Mouse (Mus musculus) heart, embryonic 10.5 days (tissue): ENCODE results near the gene Cd160. TPM values are rescaled to one million over a fixed set of nuclear protein-coding genes. Genes with fewer than 3 reads are reported as not detected.

Source experiments
- DNase-seq: peaks from one replicate; pipeline ENCODE4 v3.0.0-alpha.2; 2017; ENCODE audit warnings: low spot score
- H3K27ac ChIP-seq: fragments of 300-500 bp; sonication (generic); 2 replicates; pipeline ENCODE4 v1.5.1; 2016; ENCODE audit warnings: mild to moderate bottlenecking
- H3K27me3 ChIP-seq: fragments of 300-500 bp; sonication (generic); 2 replicates; pipeline ENCODE4 v1.6.1; 2016; ENCODE audit warnings: mild to moderate bottlenecking; ENCODE audit not compliant: poor library complexity, insufficient read depth, severe bottlenecking
- H3K36me3 ChIP-seq: fragments of 300-500 bp; sonication (generic); 2 replicates; pipeline ENCODE4 v1.6.1; 2016; ENCODE audit warnings: mild to moderate bottlenecking, moderate library complexity
- H3K4me1 ChIP-seq: fragments of 300-500 bp; sonication (generic); 2 replicates; pipeline ENCODE4 v1.6.1; 2016; ENCODE audit warnings: mild to moderate bottlenecking
- H3K4me3 ChIP-seq: fragments of 300-500 bp; sonication (generic); 2 replicates; pipeline ENCODE4 v1.5.1; 2016; ENCODE audit warnings: mild to moderate bottlenecking, moderate library complexity
- H3K9me3 ChIP-seq: fragments of 300-500 bp; sonication (generic); 2 replicates; pipeline ENCODE4 v1.6.1; 2016; ENCODE audit warnings: mild to moderate bottlenecking, moderate library complexity
- WGBS: fragments of 180-500 bp; shearing (Covaris S2); methylation state at CpG from one replicate; pipeline ENCODE4 v1.1.7; 2016; 5-methylcytosine and 5-hydroxymethylcytosine counted together
- polyA plus RNA-seq: library from polyadenylated mRNA; unstranded; fragments of >200 nt; fragmentation: Nextera tagmentation; extraction: Ambion mirVana; gene quantifications from 2 replicates; pipeline ENCODE4 v1.2.1, GENCODE M21; 2016

The Cd160 gene
- polyA plus RNA-seq, 1 experiment from 2014 or later, result 0.06 TPM

DNA sequence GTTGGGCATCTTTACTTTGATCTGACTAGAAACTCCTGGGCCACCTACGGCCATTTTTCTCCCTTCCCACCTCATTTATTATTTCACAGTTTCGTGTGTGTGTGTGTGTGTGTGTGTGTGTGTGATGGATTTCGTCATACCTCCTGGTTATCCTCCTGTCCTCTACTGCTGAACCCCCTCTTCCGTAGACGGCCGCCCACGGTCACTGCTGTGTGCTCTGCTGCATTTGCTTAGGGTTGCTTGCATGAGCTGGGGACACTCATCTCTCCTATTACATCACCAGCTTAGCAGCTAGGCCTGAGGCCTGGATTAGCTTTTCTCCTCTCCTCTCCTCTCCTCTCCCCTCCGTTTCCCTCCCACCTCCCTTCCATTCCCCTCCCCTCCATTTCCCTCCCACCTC is 19.3 kb upstream of the Cd160 start:
- Histone ChIP-seq H3K9me3 (no peaks in the 10 kb centered on the region), H3K27ac (no peak overlapping the region), H3K4me1 (peaks cover 17% of the 10 kb centered on the region), H3K27me3 (no peaks in the 10 kb centered on the region), H3K4me3 (no peak overlapping the region), H3K36me3 (no peaks in the 10 kb centered on the region)
- WGBS, result 81% methylated on average over 7 of the region's 8 CpGs
- no peak for DNase-seq

DNA sequence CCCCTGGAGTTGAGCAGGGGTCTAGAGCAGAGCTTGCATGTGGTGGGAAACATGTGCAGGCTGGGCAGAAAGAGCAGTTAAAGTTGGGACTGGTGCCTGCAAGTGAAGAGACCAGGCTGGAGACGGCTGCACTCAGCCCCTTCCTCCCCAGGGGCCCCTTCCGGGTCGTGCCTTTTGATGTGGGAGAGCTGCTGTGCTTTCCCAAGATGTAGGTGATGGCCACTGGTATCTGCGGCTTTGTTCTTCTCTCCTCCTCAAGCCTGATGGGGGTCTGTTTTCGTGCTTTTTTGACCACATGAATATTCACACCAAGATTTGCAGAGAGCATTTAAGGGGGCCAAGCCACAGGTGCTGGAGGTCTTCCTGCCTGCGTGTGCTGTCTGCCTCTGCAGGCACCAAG is 18.5 kb upstream of the Cd160 start:
- no peak overlapping the region for H3K4me3 ChIP-seq
- no peak overlapping the region for H3K27ac ChIP-seq
- DNase-seq, result no peak
- no peaks in the 10 kb centered on the region for H3K9me3 ChIP-seq
- 20% methylated on average over 6 of the region's 6 CpGs for WGBS
- no peaks in the 10 kb centered on the region for H3K36me3 ChIP-seq
- H3K27me3 ChIP-seq, result no peaks in the 10 kb centered on the region
- peaks cover 14% of the 10 kb centered on the region for H3K4me1 ChIP-seq

DNA sequence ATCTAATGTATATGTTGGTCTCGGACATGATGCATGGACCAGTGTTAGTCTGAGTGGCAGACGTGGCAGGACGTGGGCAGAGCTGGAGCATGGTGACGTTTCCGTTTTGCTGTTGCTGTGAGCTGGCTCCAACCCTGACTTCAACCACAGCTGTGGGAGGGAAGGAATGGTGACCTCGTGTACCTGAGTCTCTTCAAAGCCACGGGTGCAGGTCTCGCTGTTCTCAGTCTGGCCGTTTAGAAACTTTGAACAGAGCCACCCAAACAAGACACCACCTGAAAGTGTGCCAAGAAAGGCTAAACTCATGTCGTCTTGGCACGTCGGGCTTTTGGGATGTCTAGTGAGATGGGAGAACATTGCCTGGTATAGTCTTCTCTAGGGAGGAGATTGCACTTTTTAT is 17.8 kb upstream of the Cd160 start:
- Histone ChIP-seq H3K27me3 (no peaks in the 10 kb centered on the region), H3K27ac (no peak overlapping the region), H3K36me3 (no peaks in the 10 kb centered on the region), H3K4me1 (peaks cover 13% of the 10 kb centered on the region), H3K4me3 (no peak overlapping the region), H3K9me3 (no peaks in the 10 kb centered on the region)
- no peak for DNase-seq
- 81% methylated on average over 12 of the region's 12 CpGs for WGBS

DNA sequence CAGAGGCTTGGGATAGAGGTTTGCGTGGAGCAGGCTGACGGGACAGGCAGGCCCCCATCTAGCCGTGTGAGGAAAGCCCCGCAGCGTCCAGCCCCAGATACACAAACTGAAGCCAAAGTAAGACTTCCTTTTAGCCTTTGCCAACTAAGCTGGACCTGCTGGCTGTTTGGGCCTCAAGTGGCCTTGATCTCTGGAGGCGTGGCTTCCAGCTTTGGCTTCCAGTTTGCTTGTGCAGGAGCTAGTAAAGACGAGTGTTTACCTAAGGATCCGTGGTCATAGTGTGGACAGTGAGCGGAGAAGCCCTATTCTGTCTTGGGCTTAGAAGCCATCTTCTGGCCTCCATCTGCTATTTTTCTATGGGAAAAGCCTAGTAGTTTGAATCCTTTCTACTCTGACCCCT is 16.7 kb upstream of the Cd160 start:
- peaks cover 13% of the 10 kb centered on the region for H3K4me1 ChIP-seq
- no peak overlapping the region for H3K27ac ChIP-seq
- no peaks in the 10 kb centered on the region for H3K27me3 ChIP-seq
- no peak overlapping the region for H3K4me3 ChIP-seq
- WGBS, result 83% methylated on average over 9 of the region's 9 CpGs
- no peak for DNase-seq
- H3K36me3 ChIP-seq, result no peaks in the 10 kb centered on the region
- no peaks in the 10 kb centered on the region for H3K9me3 ChIP-seq

DNA sequence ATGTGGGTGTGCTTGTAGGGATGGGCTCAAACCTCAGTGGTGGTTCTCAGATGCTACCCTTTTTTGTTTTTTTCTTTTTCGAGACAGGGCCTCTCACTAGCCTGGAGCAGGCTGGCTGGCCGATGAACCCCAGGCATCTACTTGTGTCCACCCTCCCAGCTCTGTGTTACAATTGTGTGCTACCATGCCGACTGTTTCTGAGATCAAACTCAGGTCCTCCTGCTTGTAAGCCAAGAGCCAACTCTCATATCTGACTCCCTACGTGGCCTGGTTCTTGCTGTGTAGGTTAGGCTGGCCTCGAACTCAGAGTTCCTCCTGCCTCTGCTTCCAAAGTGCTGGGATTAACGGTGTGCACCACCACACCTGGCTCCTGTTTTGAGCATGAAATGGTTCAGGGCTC is 16.0 kb upstream of the Cd160 start:
- H3K36me3 ChIP-seq, result no peaks in the 10 kb centered on the region
- no peaks in the 10 kb centered on the region for H3K9me3 ChIP-seq
- H3K27me3 ChIP-seq, result no peaks in the 10 kb centered on the region
- H3K4me3 ChIP-seq, result no peak overlapping the region
- no peak overlapping the region for H3K27ac ChIP-seq
- DNase-seq, result no peak
- H3K4me1 ChIP-seq, result peaks cover 13% of the 10 kb centered on the region
- WGBS, result 91% methylated on average over 6 of the region's 6 CpGs

DNA sequence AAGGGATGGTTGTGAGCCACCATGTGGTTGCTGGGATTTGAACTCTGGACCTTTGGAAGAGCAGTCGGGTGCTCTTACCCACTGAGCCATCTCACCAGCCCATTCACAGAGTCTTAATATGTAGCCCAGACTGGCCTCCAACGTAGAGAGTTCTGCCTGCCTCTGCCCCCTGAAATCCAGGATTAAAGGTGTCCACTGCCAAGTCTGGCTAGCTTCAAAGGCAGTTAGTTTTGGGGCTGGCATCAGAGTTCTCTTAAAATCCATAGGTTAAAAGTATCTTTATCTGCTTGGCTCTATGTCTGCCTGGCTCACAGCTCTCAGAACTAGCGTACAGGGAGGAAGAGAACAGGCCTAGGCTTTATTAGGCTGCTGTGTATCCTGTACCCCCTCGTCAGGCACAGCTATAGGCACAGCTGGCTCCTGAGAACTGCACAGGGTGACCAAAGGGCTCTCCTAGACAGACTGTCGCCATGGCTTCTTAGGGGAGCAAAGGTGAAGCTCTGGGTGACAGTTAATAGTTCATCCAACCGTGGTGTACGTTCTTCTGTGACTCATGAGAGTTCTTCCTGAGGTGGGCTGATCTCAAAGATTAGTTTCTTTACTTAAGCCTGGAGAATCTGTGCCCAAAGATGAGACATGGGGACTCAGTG is 10.0 kb upstream of the Cd160 start:
- no peaks in the 10 kb centered on the region; the same call in 1 of the 2 replicates for H3K4me1 ChIP-seq
- no peaks in the 10 kb centered on the region for H3K36me3 ChIP-seq
- no peak for DNase-seq
- no peaks in the 10 kb centered on the region for H3K27me3 ChIP-seq
- H3K4me3 ChIP-seq, result no peak overlapping the region
- no peak overlapping the region for H3K27ac ChIP-seq
- no peaks in the 10 kb centered on the region for H3K9me3 ChIP-seq
- 79% methylated on average over 7 of the region's 7 CpGs for WGBS

DNA sequence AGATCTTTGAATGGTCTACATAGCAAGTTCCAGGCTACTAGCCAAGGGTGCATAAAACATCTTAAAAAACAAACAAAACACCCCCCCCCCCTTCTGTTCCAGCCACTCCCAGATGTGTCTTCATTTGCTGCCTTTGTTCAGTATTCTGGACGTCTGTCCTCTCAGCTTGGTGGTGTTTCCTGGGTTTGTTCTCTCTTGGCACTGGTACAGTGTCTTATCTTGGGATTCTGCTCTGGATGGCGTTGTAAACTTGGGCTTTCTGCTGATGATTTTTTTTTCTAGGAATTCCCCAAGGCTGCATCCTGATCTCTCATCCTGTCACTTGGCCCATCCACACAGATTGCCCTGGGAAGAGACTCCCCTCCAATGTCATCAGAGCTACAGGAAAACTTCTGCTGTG is 7.3 kb upstream of the Cd160 start:
- 48% methylated on average over 2 of the region's 2 CpGs for WGBS
- H3K4me1 ChIP-seq, result peaks cover 7% of the 10 kb centered on the region; the same call in 1 of the 2 replicates
- no peaks in the 10 kb centered on the region for H3K9me3 ChIP-seq
- H3K27ac ChIP-seq, result no peak overlapping the region
- H3K4me3 ChIP-seq, result no peak overlapping the region
- no peaks in the 10 kb centered on the region for H3K27me3 ChIP-seq
- no peaks in the 10 kb centered on the region for H3K36me3 ChIP-seq
- no peak for DNase-seq

DNA sequence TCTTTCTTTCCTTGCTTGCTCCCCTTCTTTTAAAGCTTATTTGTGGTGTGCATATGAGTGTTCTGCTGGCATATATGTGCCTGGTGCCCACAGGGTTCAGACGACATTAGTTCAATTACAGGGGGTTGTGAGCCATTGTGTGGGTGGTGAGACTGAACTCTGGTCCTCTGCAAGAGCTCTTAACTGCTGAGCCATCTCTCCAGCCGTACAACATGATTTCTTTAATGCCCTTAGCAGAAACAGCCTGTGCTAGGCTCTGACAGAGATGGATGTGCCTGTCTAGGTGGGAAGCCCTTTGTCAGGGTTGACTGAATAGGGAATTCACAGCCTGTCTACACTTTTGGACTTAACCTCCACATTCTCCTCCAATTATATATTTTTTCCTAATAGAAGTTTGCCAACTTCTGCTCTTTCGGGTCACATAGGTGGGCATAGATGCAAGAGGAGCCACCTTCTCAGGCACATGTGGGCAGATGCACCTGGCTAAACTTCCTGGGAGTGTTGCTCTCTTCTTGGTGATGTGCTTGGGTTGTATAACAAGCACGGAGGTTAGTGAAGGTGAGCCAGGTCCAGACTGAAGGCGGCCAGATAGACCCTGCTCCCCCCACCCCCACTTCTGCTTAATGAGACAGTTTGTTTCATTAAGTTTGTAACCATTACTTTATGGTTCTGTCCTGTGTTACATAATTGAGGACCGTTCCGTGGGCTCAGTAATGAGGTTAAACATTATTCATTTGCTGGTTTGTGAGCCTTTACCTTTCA is 5.6 kb upstream of the Cd160 start:
- Histone ChIP-seq H3K36me3 (no peaks in the 10 kb centered on the region), H3K27me3 (peaks cover 8% of the 10 kb centered on the region; the same call in 1 of the 2 replicates), H3K27ac (no peak overlapping the region), H3K9me3 (no peaks in the 10 kb centered on the region), H3K4me3 (no peak overlapping the region), H3K4me1 (peaks cover 7% of the 10 kb centered on the region; the same call in 1 of the 2 replicates)
- 76% methylated on average over 7 of the region's 7 CpGs for WGBS
- no peak for DNase-seq

DNA sequence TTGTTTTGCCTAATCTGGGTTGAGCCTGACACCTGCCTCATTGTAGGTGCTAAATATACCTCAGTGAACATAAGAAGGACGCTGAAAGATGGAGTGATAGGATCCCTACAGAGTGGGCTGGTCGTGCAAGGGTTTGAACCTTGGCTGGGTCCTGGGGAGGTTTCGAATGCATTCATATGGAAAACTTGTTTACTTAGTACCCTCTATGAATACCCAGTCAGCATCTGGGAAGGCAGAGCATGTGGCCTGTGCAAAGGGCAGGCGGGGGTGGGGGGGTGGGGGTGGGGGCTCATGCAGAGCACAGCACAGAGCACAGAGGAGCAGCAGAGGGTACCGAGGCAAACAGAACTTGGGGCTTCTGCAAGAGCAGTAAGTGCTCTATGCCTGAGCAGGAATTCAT is 3.8 kb upstream of the Cd160 start:
- 33% methylated on average over 5 of the region's 5 CpGs for WGBS
- DNase-seq, result no peak
- H3K9me3 ChIP-seq, result no peaks in the 10 kb centered on the region
- peak overlapping the region; percentile 10; the same call in 1 of the 2 replicates for H3K27ac ChIP-seq
- H3K4me1 ChIP-seq, result 0 out of 2 replicates have a peak, but pooled peaks cover 11% of the 10 kb centered on the region
- peaks cover 14% of the 10 kb centered on the region; the same call in 1 of the 2 replicates for H3K27me3 ChIP-seq
- H3K36me3 ChIP-seq, result no peaks in the 10 kb centered on the region
- H3K4me3 ChIP-seq, result no peak overlapping the region

DNA sequence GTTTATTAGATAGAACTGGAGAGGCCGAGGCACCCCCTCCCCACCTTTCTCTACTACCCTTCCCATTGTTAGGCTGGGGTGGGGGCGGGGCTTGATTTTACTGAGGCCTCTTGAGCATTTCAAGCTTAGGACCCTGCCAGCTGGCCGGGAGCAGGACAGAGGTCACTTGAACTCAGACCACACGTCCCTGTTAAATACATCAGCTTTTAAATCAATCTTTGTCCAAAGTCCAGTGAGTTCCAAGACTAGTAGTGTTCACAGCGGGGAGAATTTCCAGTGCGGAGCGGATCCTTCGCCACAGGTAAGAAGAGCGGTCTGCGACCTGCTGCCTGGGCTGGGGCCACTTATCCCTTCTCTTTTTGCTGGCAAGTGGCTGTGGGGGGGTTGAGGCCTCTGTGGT is 705 bp upstream of the Cd160 start:
- no peak for DNase-seq
- 80% methylated on average over 10 of the region's 10 CpGs for WGBS
- H3K27me3 ChIP-seq, result peaks cover 14% of the 10 kb centered on the region; the same call in 1 of the 2 replicates
- no peaks in the 10 kb centered on the region for H3K9me3 ChIP-seq
- H3K4me3 ChIP-seq, result no peak overlapping the region
- 0 out of 2 replicates have a peak, but pooled peaks cover 11% of the 10 kb centered on the region for H3K4me1 ChIP-seq
- H3K36me3 ChIP-seq, result no peaks in the 10 kb centered on the region
- no peak overlapping the region for H3K27ac ChIP-seq

DNA sequence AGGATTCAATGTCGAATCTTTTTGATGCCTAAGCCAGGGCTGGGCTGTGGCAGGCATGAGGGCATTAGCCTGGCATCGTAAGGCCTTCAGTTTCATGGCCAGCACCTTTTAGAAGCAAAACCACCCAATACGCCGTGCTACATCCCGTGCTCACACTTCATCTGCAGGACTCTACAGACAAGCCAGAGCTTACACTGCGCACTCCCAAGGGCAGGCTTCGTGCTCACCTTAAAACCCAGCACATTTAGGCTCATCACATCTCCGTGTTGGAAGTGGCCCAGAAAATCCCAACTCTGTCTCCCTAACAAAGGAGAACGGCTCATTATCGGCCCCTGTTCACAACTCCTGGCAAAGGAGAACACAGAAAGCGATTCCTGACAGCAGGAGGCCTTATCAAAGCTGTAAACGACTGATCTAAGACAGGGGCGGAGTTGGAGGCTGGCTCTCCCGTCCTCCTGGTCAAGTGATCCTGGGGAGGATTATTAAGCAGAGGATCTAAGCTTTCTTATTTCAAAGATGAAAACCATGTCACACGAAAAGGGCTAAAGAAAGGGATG is 765 bp downstream of the Cd160 start:
- no peak overlapping the region for H3K27ac ChIP-seq
- no peak for DNase-seq
- peaks cover 14% of the 10 kb centered on the region; the same call in 1 of the 2 replicates for H3K27me3 ChIP-seq
- peak overlapping the region; percentile 23; the same call in 1 of the 2 replicates for H3K4me3 ChIP-seq
- 25% methylated on average over 15 of the region's 15 CpGs for WGBS
- no peaks in the 10 kb centered on the region for H3K36me3 ChIP-seq
- 0 out of 2 replicates have a peak, but pooled peaks cover 11% of the 10 kb centered on the region for H3K4me1 ChIP-seq
- no peaks in the 10 kb centered on the region for H3K9me3 ChIP-seq

DNA sequence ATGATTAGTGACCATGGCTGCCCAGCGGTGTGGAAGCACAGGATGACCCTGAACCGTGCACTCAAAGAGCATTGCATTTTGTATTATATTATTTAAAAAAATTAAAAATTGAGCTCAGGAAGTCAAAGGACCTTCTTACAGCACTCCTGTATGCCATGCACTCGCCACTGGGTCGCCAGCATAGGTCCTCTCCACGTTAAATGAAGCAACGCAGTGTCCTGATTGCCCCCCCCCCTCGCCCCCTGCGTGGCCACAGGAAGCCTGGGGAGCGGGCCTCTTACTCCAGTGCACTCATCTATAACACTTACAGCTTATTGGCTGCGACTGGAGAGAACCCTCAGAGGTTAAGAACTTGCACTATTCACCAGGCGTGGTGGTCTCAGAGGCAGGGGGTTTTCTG is 3.9 kb downstream of the Cd160 start:
- WGBS, result 50% methylated on average over 11 of the region's 11 CpGs

DNA sequence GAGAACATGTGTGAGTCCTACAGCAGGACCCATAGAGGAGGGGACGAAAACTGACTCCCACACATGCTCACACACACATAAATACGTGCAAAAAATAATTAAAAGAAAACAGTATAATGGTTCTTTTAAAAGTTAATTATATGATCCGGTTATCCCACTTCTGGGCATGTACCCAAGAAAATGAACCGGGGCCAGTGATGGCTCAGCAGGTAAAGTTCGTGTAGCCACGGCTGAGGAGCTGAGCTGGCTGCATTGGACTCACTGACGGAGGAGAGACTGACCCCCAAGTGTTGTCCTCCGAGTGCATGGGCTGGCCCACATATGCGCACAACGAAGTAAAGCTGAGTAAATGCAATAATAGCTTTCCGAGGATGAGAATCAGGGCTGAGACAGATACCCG is 4.5 kb downstream of the Cd160 start:
- whole genome bisulfite sequencing, result 83% methylated on average over 12 of the region's 12 CpGs
- H3K4me1 ChIP-seq, result 0 out of 2 replicates have a peak, but pooled peaks cover 6% of the 10 kb centered on the region
- no peaks in the 10 kb centered on the region for H3K36me3 ChIP-seq
- no peaks in the 10 kb centered on the region for H3K9me3 ChIP-seq
- H3K27me3 ChIP-seq, result peaks cover 5% of the 10 kb centered on the region; the same call in 1 of the 2 replicates
- H3K4me3 ChIP-seq, result no peak overlapping the region
- no peak overlapping the region for H3K27ac ChIP-seq
- no peak for DNase-seq

More for the DNA sequence above, 3.9 kb downstream of the Cd160 start:
- Histone ChIP-seq H3K4me3 (no peak overlapping the region), H3K9me3 (no peaks in the 10 kb centered on the region), H3K36me3 (no peaks in the 10 kb centered on the region), H3K27ac (no peak overlapping the region), H3K4me1 (0 out of 2 replicates have a peak, but pooled peaks cover 4% of the 10 kb centered on the region), H3K27me3 (peaks cover 11% of the 10 kb centered on the region; the same call in 1 of the 2 replicates)
- no peak for DNase-seq
